Mouse (Mus musculus) hindbrain, embryonic 15.5 days (tissue): ENCODE results near the gene Fam83e. TPM values are rescaled to one million over a fixed set of nuclear protein-coding genes. Genes with fewer than 3 reads are reported as not detected.

ENCODE experiments used
- ATAC-seq: fragments of 200-750 bp; cut with Nextera tagmentation; 2 replicates; pipeline ENCODE4 v1.8.0; 2017; ENCODE audit warnings: low read depth, moderate number of reproducible peaks, moderate TSS enrichment; ENCODE audit not compliant: low FRiP score
- H3K27ac ChIP-seq: fragments of 300-500 bp; sonication (generic); replicated peaks from 2 replicates; pipeline ENCODE4 v1.5.1; 2015; ENCODE audit warnings: mild to moderate bottlenecking, inconsistent platforms
- H3K27me3 ChIP-seq: fragments of 300-500 bp; sonication (generic); 2 replicates; pipeline ENCODE4 v1.6.1; 2015; ENCODE audit warnings: control low read depth, inconsistent platforms
- H3K36me3 ChIP-seq: fragments of 300-500 bp; sonication (generic); 2 replicates; pipeline ENCODE4 v1.6.1; 2015; ENCODE audit warnings: control low read depth, inconsistent platforms
- H3K4me1 ChIP-seq: fragments of 300-500 bp; sonication (generic); replicated peaks from 2 replicates; pipeline ENCODE4 v1.6.1; 2015; ENCODE audit warnings: control low read depth, inconsistent platforms
- H3K4me2 ChIP-seq: fragments of 300-500 bp; sonication (generic); 2 replicates; pipeline ENCODE4 v1.6.1; 2015; ENCODE audit warnings: moderate library complexity, mild to moderate bottlenecking, inconsistent platforms
- H3K4me3 ChIP-seq: fragments of 300-500 bp; sonication (generic); 2 replicates; pipeline ENCODE4 v1.5.1; 2015; ENCODE audit warnings: mild to moderate bottlenecking, inconsistent platforms
- H3K9ac ChIP-seq: fragments of 300-500 bp; sonication (generic); 2 replicates; pipeline ENCODE4 v1.6.1; 2015; ENCODE audit warnings: inconsistent platforms
- H3K9me3 ChIP-seq: fragments of 300-500 bp; sonication (generic); 2 replicates; pipeline ENCODE4 v1.6.1; 2016; ENCODE audit warnings: control low read depth, inconsistent platforms
- WGBS: fragments of 180-500 bp; shearing (Covaris S2); methylation state at CpG from one replicate; pipeline ENCODE4 v1.1.7; 2015; 5-methylcytosine and 5-hydroxymethylcytosine counted together
- polyA plus RNA-seq: library from polyadenylated mRNA; unstranded; fragments of >200 nt; fragmentation: Nextera tagmentation; extraction: Ambion mirVana; gene quantifications from 2 replicates; pipeline ENCODE4 v1.2.1, GENCODE M21; 2015

Fam83e gene
- polyA plus RNA-seq, 1 experiment from 2014 or later, result 0.57 TPM

DNA sequence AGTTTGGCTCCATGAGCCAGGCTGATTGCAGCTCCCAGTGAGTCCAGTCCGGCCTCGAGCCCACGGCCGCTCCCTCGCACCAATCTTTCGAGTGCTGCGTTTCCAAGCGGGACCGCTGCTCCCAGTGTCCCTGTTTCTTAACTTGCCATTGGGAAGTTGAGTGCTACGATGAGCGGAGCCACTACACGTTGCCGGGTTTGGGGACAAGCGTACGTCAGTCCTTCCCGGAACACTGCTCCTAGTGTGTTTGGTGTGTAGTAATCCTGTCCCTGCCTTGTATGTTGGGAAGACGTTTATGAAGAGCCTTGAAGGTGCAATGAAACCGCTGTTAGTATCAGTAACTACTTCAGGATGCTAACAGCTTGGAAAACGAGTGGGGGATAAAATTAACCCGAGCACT is 2.7 kb upstream of the Fam83e start:
- Histone ChIP-seq H3K4me1 (peaks cover 48% of the 10 kb centered on the region), H3K27ac (peak overlapping the region; percentile 92), H3K36me3 (peaks cover 16% of the 10 kb centered on the region), H3K9me3 (no peaks in the 10 kb centered on the region), H3K4me2 (peak overlapping the region; percentile 81), H3K27me3 (no peaks in the 10 kb centered on the region), H3K9ac (peak overlapping the region; percentile 88), H3K4me3 (peak overlapping the region; percentile 90)
- ATAC-seq, result no peak
- 0% methylated on average over 20 of the region's 20 CpGs for WGBS

DNA sequence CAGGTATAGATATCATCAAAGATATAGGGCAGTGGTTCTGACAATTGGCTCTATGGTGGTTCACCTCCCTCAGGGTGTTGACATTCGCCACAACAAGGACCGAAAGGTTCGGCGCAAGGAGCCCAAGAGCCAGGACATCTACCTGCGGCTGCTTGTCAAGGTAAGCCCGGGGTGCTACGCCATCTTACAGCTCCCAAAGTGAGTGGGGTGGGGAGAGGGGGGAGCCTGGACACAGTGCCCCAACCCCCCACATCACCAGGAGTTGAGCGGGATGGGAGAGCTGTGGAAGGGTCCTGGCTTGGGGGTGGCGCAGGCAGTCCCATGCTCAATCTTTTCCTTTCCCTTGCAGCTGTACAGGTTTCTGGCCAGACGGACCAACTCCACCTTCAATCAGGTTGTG is 1.8 kb upstream of the Fam83e start:
- no peak for ATAC-seq
- peak overlapping the region; percentile 81 for H3K4me2 ChIP-seq
- H3K9ac ChIP-seq, result peak overlapping the region; percentile 88
- H3K9me3 ChIP-seq, result no peaks in the 10 kb centered on the region
- H3K4me3 ChIP-seq, result peak overlapping the region; percentile 90
- no peak overlapping the region for H3K27ac ChIP-seq
- 84% methylated on average over 10 of the region's 10 CpGs for WGBS
- H3K36me3 ChIP-seq, result peaks cover 22% of the 10 kb centered on the region
- H3K27me3 ChIP-seq, result no peaks in the 10 kb centered on the region
- H3K4me1 ChIP-seq, result peaks cover 40% of the 10 kb centered on the region

DNA sequence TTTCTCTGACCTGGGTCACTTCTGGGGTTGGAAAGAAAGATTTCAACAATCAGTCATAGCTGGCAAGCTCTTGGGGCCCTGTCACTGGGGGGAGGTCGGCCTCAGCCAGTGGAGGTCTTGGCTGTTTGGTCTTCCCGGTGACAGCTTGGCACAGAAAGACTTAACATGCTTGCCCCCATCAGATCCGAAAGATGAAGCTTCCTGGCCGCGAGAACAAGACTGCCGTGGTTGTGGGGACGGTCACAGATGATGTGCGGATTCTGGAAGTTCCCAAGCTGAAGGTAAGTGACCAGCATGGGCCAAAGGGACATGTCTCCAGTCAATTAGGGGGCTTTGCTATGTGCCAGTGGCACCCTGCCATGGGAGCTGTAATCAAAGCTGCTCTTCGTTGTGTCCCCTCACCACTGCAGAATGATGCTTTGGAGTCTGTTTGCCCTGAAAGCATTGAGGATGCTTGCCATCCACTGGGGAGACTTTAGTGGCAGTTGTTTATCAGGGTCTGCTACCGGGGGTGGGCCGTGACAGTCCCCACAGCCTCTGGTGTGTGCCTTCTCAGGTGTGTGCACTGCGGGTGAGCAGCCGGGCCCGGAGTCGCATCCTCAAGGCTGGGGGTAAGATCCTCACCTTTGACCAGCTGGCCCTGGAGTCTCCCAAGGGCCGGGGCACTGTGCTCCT is 1.1 kb upstream of the Fam83e start:
- Histone ChIP-seq H3K36me3 (peaks cover 24% of the 10 kb centered on the region), H3K4me1 (peaks cover 34% of the 10 kb centered on the region), H3K27ac (no peak overlapping the region), H3K4me3 (no peak overlapping the region), H3K9ac (no peak overlapping the region), H3K4me2 (0 out of 2 replicates have a peak overlapping the region, but pooled peaks have one; percentile 81), H3K9me3 (no peaks in the 10 kb centered on the region), H3K27me3 (no peaks in the 10 kb centered on the region)
- no peak for ATAC-seq
- 91% methylated on average over 16 of the region's 16 CpGs for WGBS

DNA sequence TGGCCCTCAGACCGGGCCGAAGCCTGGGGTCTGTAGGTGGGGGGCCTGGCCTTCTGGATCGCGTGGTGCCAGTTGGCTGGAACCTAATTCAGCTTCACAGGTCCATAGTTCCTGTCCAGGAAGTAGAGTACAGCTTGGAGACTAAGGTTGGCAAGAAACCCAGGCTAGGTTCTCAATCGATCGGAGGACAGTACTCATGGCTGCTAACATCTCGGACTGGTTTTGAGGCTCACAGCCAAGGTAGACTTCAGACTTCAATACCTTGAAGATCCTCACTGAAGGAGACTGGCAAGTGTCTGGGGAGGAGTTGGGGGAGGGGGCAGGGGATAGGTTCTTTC is 191 bp downstream of the Fam83e start:
- Histone ChIP-seq H3K36me3 (peaks cover 26% of the 10 kb centered on the region), H3K27ac (no peak overlapping the region)

DNA sequence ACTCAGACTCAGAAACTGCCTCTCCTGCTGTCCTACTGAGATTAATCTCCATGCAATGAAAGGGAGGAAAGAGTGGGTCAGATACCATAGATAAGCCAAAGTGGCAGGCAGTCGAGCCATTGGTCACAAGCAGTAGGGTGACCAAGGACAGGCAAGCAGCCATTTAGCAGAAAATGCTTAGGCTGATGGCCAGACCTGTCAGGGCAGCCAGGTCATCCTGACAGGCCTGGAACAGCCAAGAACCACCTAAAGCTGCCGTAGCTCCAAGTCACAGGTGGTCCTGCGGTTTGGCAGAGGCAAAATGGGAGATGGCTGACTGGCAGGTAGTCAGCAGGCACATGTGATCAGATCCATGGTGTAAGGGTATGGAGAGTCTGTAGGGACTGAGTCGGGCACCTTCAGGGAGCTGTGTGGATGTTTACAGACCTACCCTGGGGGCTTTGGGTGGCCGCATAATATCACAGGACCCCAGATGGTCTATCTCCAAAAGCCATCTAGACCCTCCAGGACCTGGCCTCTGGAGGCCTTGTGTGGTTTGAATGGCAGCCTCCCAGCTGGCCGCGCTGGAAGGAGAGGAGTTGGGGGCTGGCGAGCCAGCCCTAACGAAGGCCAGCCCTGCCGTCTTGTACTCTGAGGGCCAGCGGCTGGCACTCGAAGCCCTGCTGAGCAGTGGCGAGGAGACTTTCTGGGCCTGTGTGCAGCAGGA is 783 bp downstream of the Fam83e start:
- Histone ChIP-seq H3K9ac (no peak overlapping the region), H3K9me3 (no peaks in the 10 kb centered on the region), H3K4me2 (no peak overlapping the region), H3K27ac (no peak overlapping the region), H3K27me3 (no peaks in the 10 kb centered on the region), H3K4me3 (no peak overlapping the region), H3K36me3 (peaks cover 32% of the 10 kb centered on the region), H3K4me1 (peaks cover 18% of the 10 kb centered on the region)
- ATAC-seq, result no peak
- 53% methylated on average over 13 of the region's 13 CpGs for WGBS

More for the DNA sequence above, 191 bp downstream of the Fam83e start:
- Histone ChIP-seq H3K4me3 (no peak overlapping the region), H3K4me2 (no peak overlapping the region), H3K9ac (no peak overlapping the region), H3K27me3 (no peaks in the 10 kb centered on the region), H3K4me1 (peaks cover 24% of the 10 kb centered on the region), H3K9me3 (no peaks in the 10 kb centered on the region)
- no peak for ATAC-seq
- 82% methylated on average over 7 of the region's 7 CpGs for WGBS

DNA sequence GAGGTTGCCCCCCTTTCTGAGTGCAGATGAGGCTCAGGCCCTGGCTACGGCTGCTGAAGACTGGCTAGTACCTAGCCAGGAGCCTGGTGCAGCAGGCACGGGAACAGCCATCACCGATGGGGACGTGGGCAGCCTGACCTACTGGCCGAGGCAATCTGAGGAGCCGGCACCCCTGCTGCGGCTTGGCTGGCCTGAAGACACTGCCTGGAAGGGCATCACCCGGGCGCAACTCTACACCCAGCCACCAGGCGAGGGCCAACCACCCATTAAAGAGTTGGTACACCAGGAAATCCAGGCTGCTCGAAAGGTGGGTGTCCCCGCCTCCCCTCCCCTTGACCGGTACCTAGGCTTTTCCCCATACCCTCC is 1.3 kb downstream of the Fam83e start:
- 79% methylated on average over 13 of the region's 13 CpGs for WGBS
- Histone ChIP-seq H3K9me3 (no peaks in the 10 kb centered on the region), H3K27ac (no peak overlapping the region), H3K9ac (no peak overlapping the region), H3K4me1 (peaks cover 13% of the 10 kb centered on the region), H3K27me3 (no peaks in the 10 kb centered on the region), H3K4me2 (no peak overlapping the region), H3K4me3 (no peak overlapping the region), H3K36me3 (peaks cover 36% of the 10 kb centered on the region)
- no peak for ATAC-seq

DNA sequence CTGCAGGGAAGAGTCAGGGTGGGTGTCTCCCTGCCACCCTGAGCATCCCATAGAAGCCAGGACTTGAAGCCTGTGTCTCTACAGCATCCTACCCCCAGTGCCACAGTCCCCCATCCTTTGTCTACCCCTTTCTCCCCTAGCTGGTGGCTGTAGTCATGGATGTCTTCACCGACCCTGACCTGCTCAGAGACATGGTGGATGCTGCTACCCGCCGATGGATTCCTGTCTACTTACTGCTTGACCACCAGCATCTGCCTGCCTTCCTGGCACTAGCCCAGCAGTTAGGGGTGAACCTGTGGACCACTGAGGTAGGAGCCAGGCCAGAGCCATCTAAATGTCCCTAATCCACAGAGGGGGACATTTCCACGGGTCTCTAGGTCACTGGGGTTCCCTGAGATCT is 2.3 kb downstream of the Fam83e start:
- no peak for ATAC-seq
- Histone ChIP-seq H3K9me3 (no peaks in the 10 kb centered on the region), H3K4me2 (no peak overlapping the region), H3K9ac (no peak overlapping the region), H3K27me3 (no peaks in the 10 kb centered on the region), H3K36me3 (peaks cover 36% of the 10 kb centered on the region), H3K4me1 (peaks cover 13% of the 10 kb centered on the region), H3K4me3 (no peak overlapping the region), H3K27ac (no peak overlapping the region)
- 96% methylated on average over 4 of the region's 4 CpGs for WGBS

DNA sequence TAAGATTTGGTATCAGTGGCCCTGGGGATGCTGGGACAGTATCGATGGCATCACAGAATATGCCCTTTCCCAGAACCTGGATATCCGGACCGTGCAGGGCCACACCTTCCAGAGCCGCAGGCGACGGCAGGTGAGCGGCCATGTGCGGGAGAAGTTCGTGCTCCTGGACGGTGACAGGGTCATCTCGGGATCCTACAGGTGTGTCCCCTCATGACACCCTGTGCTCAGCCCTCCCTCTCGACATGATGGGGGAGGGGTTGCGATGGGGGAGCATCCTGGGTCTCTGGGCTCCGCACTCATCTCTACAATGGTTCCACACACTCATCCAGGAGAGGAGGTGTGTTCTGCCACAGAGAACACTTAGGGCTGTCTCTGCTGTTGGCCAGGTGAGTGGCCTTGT is 2.8 kb downstream of the Fam83e start:
- Histone ChIP-seq H3K27ac (no peak overlapping the region), H3K27me3 (no peaks in the 10 kb centered on the region), H3K36me3 (peaks cover 36% of the 10 kb centered on the region), H3K9me3 (no peaks in the 10 kb centered on the region), H3K9ac (no peak overlapping the region), H3K4me2 (no peak overlapping the region), H3K4me3 (no peak overlapping the region), H3K4me1 (peaks cover 10% of the 10 kb centered on the region)
- 97% methylated on average over 14 of the region's 14 CpGs for WGBS
- ATAC-seq, result no peak

DNA sequence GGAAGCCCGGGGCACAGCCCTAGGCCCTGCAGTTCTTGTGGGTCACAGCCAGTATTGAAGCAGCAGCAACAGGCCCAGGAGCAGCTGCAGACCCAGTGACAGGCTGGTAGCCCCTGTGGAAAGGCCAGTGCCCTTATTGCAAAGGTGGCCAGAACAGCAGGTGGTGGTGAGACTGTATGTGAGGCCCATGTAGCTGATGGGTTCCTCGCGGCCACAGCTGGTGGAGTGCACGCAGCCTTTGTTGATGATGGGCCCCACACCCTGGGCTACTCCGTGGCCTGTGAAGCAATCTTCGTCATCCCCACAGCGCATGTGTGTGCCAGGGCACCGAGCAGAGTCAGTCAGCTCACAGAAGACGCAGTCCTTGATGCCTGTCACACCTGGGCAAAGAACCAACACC is 4.1 kb downstream of the Fam83e start:
- H3K36me3 ChIP-seq, result peaks cover 32% of the 10 kb centered on the region
- no peak overlapping the region for H3K9ac ChIP-seq
- no peak for ATAC-seq
- H3K9me3 ChIP-seq, result no peaks in the 10 kb centered on the region
- no peak overlapping the region for H3K27ac ChIP-seq
- H3K4me1 ChIP-seq, result no peaks in the 10 kb centered on the region
- WGBS, result 97% methylated on average over 9 of the region's 9 CpGs
- H3K4me3 ChIP-seq, result no peak overlapping the region
- H3K4me2 ChIP-seq, result no peak overlapping the region
- H3K27me3 ChIP-seq, result no peaks in the 10 kb centered on the region

DNA sequence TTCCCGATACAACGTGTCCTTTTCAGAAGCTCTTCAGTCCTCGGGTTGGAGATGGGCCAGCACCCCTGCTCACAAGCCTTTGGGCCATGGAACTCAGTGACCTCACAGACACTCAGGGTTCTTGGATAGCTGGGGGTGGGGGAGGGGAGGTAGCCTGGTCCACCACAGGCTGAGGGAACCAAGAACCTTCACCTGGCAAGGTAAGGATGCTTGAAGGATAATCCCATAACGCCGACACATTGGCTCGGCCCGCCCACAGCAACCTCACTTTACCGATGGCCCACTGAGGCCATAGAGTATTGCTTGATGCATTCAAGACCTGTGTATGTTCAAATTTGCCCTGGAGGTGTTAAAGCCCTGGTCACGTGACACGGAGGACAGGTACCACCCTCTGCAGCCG is 4.7 kb downstream of the Fam83e start, which contains the start of gene Spaca4:
Spaca4 (minus strand) TSS at position 101 of the 400 bp plus-strand sequence.
- Histone ChIP-seq H3K36me3 (peaks cover 28% of the 10 kb centered on the region), H3K4me1 (peaks cover under 1% of the 10 kb centered on the region; the same call in 1 of the 2 replicates), H3K27ac (no peak within 1 kb of the TSS), H3K4me2 (no peak within 1 kb of the TSS), H3K27me3 (no peaks in the 10 kb centered on the region), H3K4me3 (no peak within 1 kb of the TSS), H3K9me3 (no peaks in the 10 kb centered on the region), H3K9ac (no peak within 1 kb of the TSS)
- ATAC-seq, result no peak
- 93% methylated on average over 11 of the region's 11 CpGs for WGBS

DNA sequence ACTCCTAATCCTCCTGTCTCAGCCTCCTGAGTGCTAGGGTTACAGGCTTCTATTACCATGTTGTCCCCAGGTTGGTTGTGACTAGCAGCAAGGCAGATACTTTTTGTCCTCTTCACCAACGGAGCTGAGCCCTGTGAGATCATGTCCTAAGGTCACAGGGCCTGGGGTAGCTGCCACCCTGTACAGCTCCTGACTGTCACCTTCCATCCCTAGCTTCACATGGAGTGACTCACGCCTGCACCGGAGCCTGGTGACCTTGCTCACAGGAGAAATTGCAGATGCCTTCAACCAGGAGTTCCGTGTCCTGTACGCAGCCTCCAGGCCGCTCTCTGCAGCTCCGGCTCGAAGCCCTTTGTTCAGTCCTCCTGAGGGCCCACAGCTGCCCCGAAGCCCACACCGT is 5.4 kb downstream of the Fam83e start:
- H3K4me3 ChIP-seq, result no peak overlapping the region
- H3K9me3 ChIP-seq, result no peaks in the 10 kb centered on the region
- no peak overlapping the region for H3K9ac ChIP-seq
- H3K27ac ChIP-seq, result no peak overlapping the region
- peaks cover 22% of the 10 kb centered on the region; the same call in 1 of the 2 replicates for H3K36me3 ChIP-seq
- ATAC-seq, result no peak
- WGBS, result 89% methylated on average over 10 of the region's 10 CpGs
- H3K4me1 ChIP-seq, result peaks cover 3% of the 10 kb centered on the region; the same call in 1 of the 2 replicates
- H3K4me2 ChIP-seq, result no peak overlapping the region
- no peaks in the 10 kb centered on the region for H3K27me3 ChIP-seq

DNA sequence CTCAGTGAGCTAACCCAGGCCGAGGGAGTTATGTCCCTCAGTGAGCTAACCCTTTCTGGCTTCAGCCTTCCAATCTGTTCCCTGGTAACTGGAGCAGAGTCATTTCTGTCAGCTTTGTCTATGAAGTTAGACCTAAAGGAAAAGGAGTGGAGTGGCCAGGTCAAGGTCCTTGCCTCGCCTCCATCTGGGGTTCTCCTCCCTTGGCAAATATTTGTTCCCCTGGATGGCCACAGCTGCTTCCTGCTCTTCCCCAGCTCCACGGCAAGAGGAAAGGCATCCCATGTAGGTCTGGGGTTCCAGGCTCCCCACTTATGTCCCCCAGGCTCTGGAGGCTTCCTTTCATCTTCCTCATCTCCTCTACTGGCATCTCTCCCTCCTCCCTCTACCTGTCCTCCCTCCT is 6.6 kb downstream of the Fam83e start:
- WGBS, result 86% methylated on average over 3 of the region's 3 CpGs
- Histone ChIP-seq H3K4me3 (no peak overlapping the region), H3K27me3 (no peaks in the 10 kb centered on the region), H3K9me3 (no peaks in the 10 kb centered on the region), H3K4me2 (no peak overlapping the region), H3K36me3 (peaks cover 22% of the 10 kb centered on the region; the same call in 1 of the 2 replicates), H3K4me1 (peaks cover 3% of the 10 kb centered on the region; the same call in 1 of the 2 replicates), H3K9ac (no peak overlapping the region), H3K27ac (no peak overlapping the region)
- ATAC-seq, result no peak
